Mouse (Mus musculus): ENCODE results near the gene Dnah6. TPM values are rescaled to one million over a fixed set of nuclear protein-coding genes. Genes with fewer than 3 reads are reported as not detected.

Gene Dnah6
- total RNA-seq, 2 experiments from 2014 or later, result 0.10 to 0.12 TPM

- DNase-seq (ENCODE audit: low spot score in 2 of 2), result no peak
These were observed 7.4 kb upstream of the Dnah6 start for GRCm38 (mm10) chr6:73228881-73229280.

GRCm38 (mm10) chr6:73228408-73228807, 7.0 kb upstream of the Dnah6 start:
- DNase-seq (ENCODE audit: low spot score in 2 of 2), result peak in 1 of 2 experiments; percentile 34

GRCm38 (mm10) chr6:73227376-73228158, 6.1 kb upstream of the Dnah6 start:
- no peak for DNase-seq (ENCODE audit: low spot score in 2 of 2)

- DNase-seq (ENCODE audit: low spot score in 2 of 2), result peak; percentile 59 to 89
These were observed 1.5 kb upstream of the Dnah6 start for GRCm38 (mm10) chr6:73222841-73223526.

GRCm38 (mm10) chr6:73221958-73222735, 696 bp upstream of the Dnah6 start:
- DNase-seq (ENCODE audit: low spot score in 2 of 2), result peak in 1 of 2 experiments; percentile 24

- DNase-seq (ENCODE audit: low spot score in 2 of 2), result no peak
These were observed 9.8 kb downstream of the Dnah6 start for GRCm38 (mm10) chr6:73211602-73212001.

- no peak for DNase-seq (ENCODE audit: low spot score in 2 of 2)
These were observed 10.4 kb downstream of the Dnah6 start for GRCm38 (mm10) chr6:73211036-73211435.

- DNase-seq (ENCODE audit: low spot score in 2 of 2), result no peak
These were observed 10.9 kb downstream of the Dnah6 start for GRCm38 (mm10) chr6:73210445-73210972.

GRCm38 (mm10) chr6:73209598-73209997, 11.9 kb downstream of the Dnah6 start:
- DNase-seq (ENCODE audit: low spot score in 2 of 2), result no peak

- no peak for DNase-seq (ENCODE audit: low spot score in 2 of 2)
These were observed 16.5 kb downstream of the Dnah6 start for GRCm38 (mm10) chr6:73204937-73205336.

GRCm38 (mm10) chr6:73203724-73204123, 17.7 kb downstream of the Dnah6 start:
- no peak for DNase-seq (ENCODE audit: low spot score in 2 of 2)

GRCm38 (mm10) chr6:73195291-73195690, 26.2 kb downstream of the Dnah6 start:
- DNase-seq (ENCODE audit: low spot score in 2 of 2), result no peak

GRCm38 (mm10) chr6:73190756-73191155, 30.7 kb downstream of the Dnah6 start:
- no peak for DNase-seq (ENCODE audit: low spot score in 2 of 2)

- DNase-seq (ENCODE audit: low spot score in 2 of 2), result no peak
These were observed 37.2 kb downstream of the Dnah6 start for GRCm38 (mm10) chr6:73184276-73184675.

- DNase-seq (ENCODE audit: low spot score in 2 of 2), result no peak
These were observed 38.5 kb downstream of the Dnah6 start for GRCm38 (mm10) chr6:73182987-73183386.

- DNase-seq (ENCODE audit: low spot score in 2 of 2), result no peak
These were observed 39.0 kb downstream of the Dnah6 start for GRCm38 (mm10) chr6:73182410-73182809.

- DNase-seq (ENCODE audit: low spot score in 2 of 2), result no peak
These were observed 39.4 kb downstream of the Dnah6 start for GRCm38 (mm10) chr6:73182006-73182405.

GRCm38 (mm10) chr6:73175156-73175555, 46.3 kb downstream of the Dnah6 start:
- DNase-seq (ENCODE audit: low spot score in 2 of 2), result no peak

- DNase-seq (ENCODE audit: low spot score in 2 of 2), result no peak
These were observed 54.2 kb downstream of the Dnah6 start for GRCm38 (mm10) chr6:73167230-73167629.

GRCm38 (mm10) chr6:73162958-73163357, 58.5 kb downstream of the Dnah6 start:
- no peak for DNase-seq (ENCODE audit: low spot score in 2 of 2)

- no peak for DNase-seq (ENCODE audit: low spot score in 2 of 2)
These were observed 60.1 kb downstream of the Dnah6 start for GRCm38 (mm10) chr6:73161338-73161737.
